ENCODE assay signal across 21 mouse cellular contexts in the genomic region with DNA sequence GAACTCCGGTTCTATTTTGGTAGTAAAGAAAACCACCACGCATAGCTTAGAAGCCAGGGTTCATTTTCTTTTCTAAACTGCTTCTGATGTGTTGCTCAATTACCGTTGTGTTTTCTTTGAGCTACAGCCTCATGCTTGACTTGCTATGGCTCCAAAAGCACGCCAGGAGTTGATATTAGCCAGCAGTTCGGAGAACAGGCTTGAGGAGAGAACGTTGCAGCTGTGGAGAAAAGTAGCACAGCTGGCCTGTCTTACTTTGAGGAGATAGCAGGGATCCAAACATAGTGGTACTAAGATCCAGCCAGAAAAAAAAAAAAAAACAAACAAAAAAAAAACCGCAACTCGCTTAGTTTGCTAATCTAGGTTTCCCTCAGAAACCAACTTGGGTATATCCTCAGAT. TPM values are rescaled to one million over a fixed set of nuclear protein-coding genes. Genes with fewer than 3 reads are reported as not detected.
DNase-seq lines count a peak whose midpoint lies in the region; ATAC-seq lines count a peak whose summit lies in the region.
"Had no signal": no experiment of that assay in that cellular context is flagged by ENCODE, and none has a peak within 500 bp of the region (broad histone marks: within the 10 kb centered on the region; RNA-seq: fewer than 3 reads in every experiment).

No protein-coding gene starts in this region.

- no peaks in the 10 kb centered on the region for H3K4me1 ChIP-seq in kidney, embryonic 15.5 days
- no peaks in the 10 kb centered on the region for H3K4me1 ChIP-seq in kidney, embryonic 14.5 days (ENCODE audit: control insufficient read depth, insufficient read depth, low read length)
- H3K4me1 ChIP-seq in lung, embryonic 16.5 days (replicated peaks; ENCODE audit: control insufficient read depth, insufficient read depth, low read length) = no peaks in the 10 kb centered on the region
- H3K4me1 ChIP-seq: embryonic facial prominence, embryonic 15.5 days; hindbrain, embryonic 10.5 days; limb, embryonic 12.5 days; liver, embryonic 13.5 days; stomach, embryonic 15.5 days had no signal

- DNase-seq in urinary bladder, postnatal 36 days (ENCODE audit: low spot score in 2 of 2) = peak; percentile 1 to 4
- no peak for DNase-seq in urinary bladder, postnatal 4 days (ENCODE audit: low spot score in 2 of 2)
- no peak for DNase-seq in T-cell, adult 2 months (ENCODE audit: low spot score)
- DNase-seq: adrenal gland, adult 8-10 months; cerebellum, postnatal 10 days; embryo, embryonic 11 days; kidney, adult 8-10 months; layer of hippocampus, adult 9-11 months; liver, embryonic 13.5 days; midbrain, embryonic 14.5 days; thymus, adult 2 months had no signal

- no peak overlapping the region for H3K4me3 ChIP-seq in kidney, embryonic 15.5 days (replicated peaks)
- no peak overlapping the region for H3K4me3 ChIP-seq in kidney, embryonic 14.5 days (ENCODE audit: low read length)
- no peak overlapping the region for H3K4me3 ChIP-seq in lung, embryonic 16.5 days (ENCODE audit: low read length)
- H3K4me3 ChIP-seq: embryonic facial prominence, embryonic 15.5 days; heart, adult 2 months; hindbrain, embryonic 10.5 days; limb, embryonic 12.5 days; liver, embryonic 13.5 days; stomach, embryonic 15.5 days had no signal

- H3K9ac ChIP-seq in kidney, embryonic 15.5 days = no peak overlapping the region
- no peak overlapping the region for H3K9ac ChIP-seq in kidney, embryonic 14.5 days (ENCODE audit: low read depth, low read length)
- no peak overlapping the region for H3K9ac ChIP-seq in lung, embryonic 16.5 days (ENCODE audit: low read length)
- H3K9ac ChIP-seq: embryonic facial prominence, embryonic 15.5 days; limb, embryonic 12.5 days; liver, embryonic 13.5 days; stomach, embryonic 15.5 days had no signal

- 52% methylated on average over 8 of the region's 8 CpGs for WGBS in kidney, embryonic 15.5 days
- WGBS in kidney, embryonic 14.5 days = 54% methylated on average over 8 of the region's 8 CpGs
- 56% methylated on average over 8 of the region's 8 CpGs for WGBS in lung, embryonic 16.5 days

- H3K9me3 ChIP-seq in kidney, embryonic 15.5 days (replicated peaks) = no peaks in the 10 kb centered on the region
- H3K9me3 ChIP-seq in kidney, embryonic 14.5 days (ENCODE audit: control insufficient read depth, low read length) = no peaks in the 10 kb centered on the region
- H3K9me3 ChIP-seq in lung, embryonic 16.5 days (ENCODE audit: control insufficient read depth, low read length) = no peaks in the 10 kb centered on the region
- H3K9me3 ChIP-seq: embryonic facial prominence, embryonic 15.5 days; G1E; hindbrain, embryonic 10.5 days; limb, embryonic 12.5 days; liver, embryonic 13.5 days; stomach, embryonic 15.5 days had no signal

- peaks cover 16% of the 10 kb centered on the region; the same call in 1 of the 2 replicates for H3K27me3 ChIP-seq in kidney, embryonic 15.5 days
- no peaks in the 10 kb centered on the region; the same call in 1 of the 2 replicates for H3K27me3 ChIP-seq in kidney, embryonic 14.5 days (ENCODE audit: control insufficient read depth, insufficient read depth, low read length)
- no peaks in the 10 kb centered on the region for H3K27me3 ChIP-seq in lung, embryonic 16.5 days (ENCODE audit: control insufficient read depth, insufficient read depth, low read depth, low read length)
- H3K27me3 ChIP-seq: embryonic facial prominence, embryonic 15.5 days; limb, embryonic 12.5 days; liver, embryonic 13.5 days; stomach, embryonic 15.5 days had no signal

- no peak overlapping the region for H3K27ac ChIP-seq in kidney, embryonic 15.5 days
- no peak overlapping the region for H3K27ac ChIP-seq in kidney, embryonic 14.5 days (ENCODE audit: low read depth, low read length)
- H3K27ac ChIP-seq in lung, embryonic 16.5 days (ENCODE audit: low read length) = no peak overlapping the region
- H3K27ac ChIP-seq: embryonic facial prominence, embryonic 15.5 days; hindbrain, embryonic 10.5 days; limb, embryonic 12.5 days; liver, embryonic 13.5 days; stomach, embryonic 15.5 days had no signal

- ATAC-seq in kidney, embryonic 15.5 days (replicated peaks; ENCODE audit: low FRiP score) = peak; percentile 58; the same call in 1 of the 2 replicates
- ATAC-seq in kidney, embryonic 14.5 days (ENCODE audit: low FRiP score, low TSS enrichment) = no peak
- ATAC-seq in lung, embryonic 16.5 days (ENCODE audit: low read depth) = peak; percentile 76
- ATAC-seq in granulocyte monocyte progenitor cell, adult 5-6 weeks (replicated peaks; ENCODE audit: poor library complexity, severe bottlenecking) = no peak

- no peaks in the 10 kb centered on the region for H3K36me3 ChIP-seq in kidney, embryonic 15.5 days
- no peaks in the 10 kb centered on the region for H3K36me3 ChIP-seq in kidney, embryonic 14.5 days (ENCODE audit: control insufficient read depth, insufficient read depth, low read length)
- no peaks in the 10 kb centered on the region for H3K36me3 ChIP-seq in lung, embryonic 16.5 days (ENCODE audit: control insufficient read depth, insufficient read depth, low read length)
- H3K36me3 ChIP-seq: embryonic facial prominence, embryonic 15.5 days; G1E; hindbrain, embryonic 10.5 days; limb, embryonic 12.5 days; liver, embryonic 13.5 days; stomach, embryonic 15.5 days had no signal

- no peak overlapping the region for H3K4me2 ChIP-seq in kidney, embryonic 15.5 days
- no peak overlapping the region for H3K4me2 ChIP-seq in kidney, embryonic 14.5 days (replicated peaks; ENCODE audit: low read depth, low read length)
- H3K4me2 ChIP-seq in lung, embryonic 16.5 days (ENCODE audit: low read depth, low read length) = no peak overlapping the region
- H3K4me2 ChIP-seq: embryonic facial prominence, embryonic 15.5 days; limb, embryonic 12.5 days; liver, embryonic 13.5 days; stomach, embryonic 15.5 days had no signal

RNA-seq across cellular contexts. Expression of a gene that starts 59.2 kb away (rescaled TPM):
- 2.9 and 4.4 TPM in 2 replicates for polyA plus RNA-seq in kidney, embryonic 15.5 days (2015; fragmentation: Nextera tagmentation; extraction: Ambion mirVana)
- polyA plus RNA-seq in kidney, embryonic 14.5 days (2014; fragmentation: Nextera tagmentation; extraction: Ambion mirVana) = 6.3 and 8.6 TPM in 2 replicates
- 1.7 and 2.1 TPM in 2 replicates for polyA plus RNA-seq in lung, embryonic 16.5 days (2015; fragmentation: Nextera tagmentation; extraction: Ambion mirVana)
- 0.32 TPM in 1 of 2 replicates, not detected in the other for total RNA-seq in granulocyte monocyte progenitor cell, adult 5-6 weeks (2014; fragmentation: Nextera tagmentation)
- not detected in 2 replicates for total RNA-seq in granulocyte monocyte progenitor cell, adult 5-6 weeks (2017)
- polyA plus RNA-seq: G1E had no signal

Comparison
In these comparisons a context has a peak if more than half of its experiments do, and no peak if none do; other contexts are left out.
1. ATAC-seq: peak in kidney, embryonic 15.5 days (single experiment) and lung, embryonic 16.5 days (single experiment); none in kidney, embryonic 14.5 days (single experiment) and granulocyte monocyte progenitor cell, adult 5-6 weeks (single experiment).
2. DNase-seq: peak in urinary bladder, postnatal 36 days (2 of 2); none in urinary bladder, postnatal 4 days (0 of 2) and T-cell, adult 2 months (single experiment).